Mouse (Mus musculus): ENCODE results near the gene Pcbp2.

GRCm38 (mm10) chr15:102547478-102547877, 77.1 kb downstream of the Pcbp2 start:
- TF ChIP-seq CTCF (IDR thresholded peaks at IDR 0.05; ENCODE audit: low read depth) (no peak), EP300 (IDR thresholded peaks at IDR 0.05; ENCODE audit: low read depth) (no peak)

All from liver, postnatal 0 days (tissue).